In the genomic region with DNA sequence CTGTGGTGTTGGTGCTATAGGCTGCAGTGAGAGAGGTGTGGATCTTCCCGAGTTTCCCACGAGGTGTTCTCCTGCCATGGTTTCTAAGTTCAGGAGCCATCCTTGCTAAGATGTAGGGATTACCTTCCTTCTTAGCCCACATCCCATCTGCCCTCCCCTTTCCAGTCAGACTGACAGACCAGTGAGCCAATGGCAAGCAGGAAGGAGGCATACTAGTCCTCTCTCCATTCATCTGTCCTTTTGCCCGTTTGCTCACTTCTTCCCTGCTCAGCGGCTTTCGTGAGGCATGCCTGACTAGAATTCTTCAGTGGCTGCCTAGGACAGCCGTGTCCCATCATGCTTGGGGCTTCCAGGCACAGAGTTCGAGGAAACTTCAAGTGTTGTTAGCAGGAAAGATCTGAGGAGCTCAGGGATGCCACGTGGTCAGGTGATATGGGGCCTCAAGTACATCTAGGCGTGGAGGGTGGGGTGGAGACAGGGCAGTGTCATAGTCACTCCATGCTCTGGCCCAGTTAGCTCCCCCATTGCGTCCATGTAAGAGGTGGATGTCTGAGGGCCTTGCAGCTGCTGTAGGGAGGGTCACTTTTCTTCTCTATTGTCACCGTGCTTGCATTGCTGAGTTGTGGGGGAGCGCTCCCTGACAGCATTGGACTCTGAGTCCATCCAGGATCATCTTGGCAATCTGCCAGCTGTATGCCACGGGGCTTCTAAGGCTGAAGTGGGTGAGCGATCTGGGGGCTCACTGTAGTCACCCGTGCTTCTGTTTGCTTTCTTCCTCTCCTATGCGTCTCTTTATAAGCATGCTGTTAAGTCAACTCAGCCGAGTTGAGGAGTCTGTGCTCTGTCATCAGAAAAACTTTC, we compare ENCODE assay signal across 8 mouse cellular contexts.
A peak's percentile ranks its signal among the peaks of the same experiment; 100 is the strongest.
DNase-seq lines count a peak whose midpoint lies in the region.
"Had no signal": no experiment of that assay in that cellular context is flagged by ENCODE, and none has a peak within 500 bp of the region (broad histone marks: within the 10 kb centered on the region; RNA-seq: fewer than 3 reads in every experiment).

No protein-coding gene starts in this region.

- DNase-seq in kidney, adult 9 months = peak; percentile 55
- DNase-seq in kidney, adult 18-20 months = no peak
- peak; percentile 39 for DNase-seq in right cerebral cortex, postnatal 4 days
- no peak for DNase-seq in right cerebral cortex, postnatal 25 days
- peak; percentile 46 to 69 for DNase-seq in kidney, postnatal 36 days
- no peak for DNase-seq in urinary bladder, postnatal 4 days (ENCODE audit: low spot score in 2 of 2)
- DNase-seq in right cerebral cortex, postnatal 36 days (ENCODE audit: low spot score in 2 of 2) = no peak
- DNase-seq: thymus, postnatal 4 days had no signal

Comparison
In these comparisons a context has a peak if more than half of its experiments do, and no peak if none do; other contexts are left out.
1. DNase-seq: peak in kidney, adult 9 months (single experiment), right cerebral cortex, postnatal 4 days (single experiment) and kidney, postnatal 36 days (2 of 2); none in kidney, adult 18-20 months (single experiment), right cerebral cortex, postnatal 25 days (single experiment), urinary bladder, postnatal 4 days (0 of 2) and right cerebral cortex, postnatal 36 days (0 of 2).